Mouse (Mus musculus) spleen, postnatal 0 days (tissue): ENCODE data around the gene BC147527. TPM values are rescaled to one million over a fixed set of nuclear protein-coding genes. Genes with fewer than 3 reads are reported as not detected.

Experiments
- polyA plus RNA-seq: library from polyadenylated mRNA; unstranded; fragments of >200 nt; fragmentation: Nextera tagmentation; extraction: Ambion mirVana; gene quantifications from 2 replicates; pipeline ENCODE4 v1.2.1, GENCODE M21; 2015

BC147527 gene
- 1.9 and 2.0 TPM in 2 replicates for polyA plus RNA-seq

DNA sequence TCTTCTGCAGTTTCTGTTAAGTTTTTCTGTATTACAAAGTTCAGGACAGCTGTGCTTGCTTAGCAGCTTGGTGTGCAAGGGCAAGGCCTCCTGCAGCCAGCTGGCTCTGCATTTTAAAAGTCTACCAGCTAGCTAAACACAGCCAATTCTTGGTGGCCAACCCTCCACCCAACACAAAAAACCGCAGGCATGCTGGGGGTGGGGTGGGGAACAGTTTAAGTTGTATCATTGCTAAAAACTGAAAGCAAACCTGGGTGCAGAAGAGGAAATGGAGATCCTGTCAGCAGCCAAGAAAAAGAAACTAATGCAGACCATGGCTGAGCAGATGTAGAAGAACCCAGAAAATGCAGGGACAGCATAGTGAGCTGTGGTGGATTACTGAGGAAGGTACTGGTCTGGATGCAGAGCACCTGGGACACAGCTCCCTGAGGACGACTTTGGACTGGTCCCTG lies at the start of gene BC147527:
BC147527 (plus strand) TSS at position 402 of the 452 bp plus-strand sequence.

GRCm38 (mm10) chr13:120262870-120263269 lies 37.3 kb upstream of the BC147527 start, which contains the start of gene AF067061:
Gene AF067061, plus strand, starts transcription at chr13:120263114.

DNA sequence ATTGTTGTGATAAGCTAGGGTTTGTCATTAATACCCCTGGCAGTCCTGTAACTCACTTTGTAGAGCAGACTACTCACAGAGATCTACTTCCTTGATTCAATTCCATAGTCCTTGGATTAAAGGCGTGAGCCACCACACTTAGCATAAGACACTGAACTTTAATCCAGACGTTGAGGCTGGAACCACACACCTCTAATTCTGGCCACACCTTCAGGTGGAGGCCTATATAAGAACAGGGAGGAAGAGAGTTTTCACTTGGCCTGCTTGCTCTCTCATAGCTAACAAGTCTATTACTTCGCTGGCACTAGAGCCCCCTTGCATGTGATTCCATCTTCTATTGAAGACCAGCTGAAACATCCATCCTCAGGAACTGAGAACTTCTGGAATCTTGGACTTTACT lies 16.4 kb downstream of the BC147527 start, which contains the start of gene Tcstv3:
Tcstv3 (plus strand) TSS at position 301 of the 400 bp plus-strand sequence.

Other genes with a start within 250 kb of the BC147527 start
- 2.9 and 4.1 TPM in 2 replicates for gene Gm21188, start 248.2 kb upstream of the BC147527 start, polyA plus RNA-seq
- not detected in 2 replicates for gene Gm20767, start 160.1 kb upstream of the BC147527 start, polyA plus RNA-seq
- gene Gm21818, start 128.0 kb upstream of the BC147527 start, polyA plus RNA-seq, result not detected in 2 replicates
- gene Gm21762, start 84.4 kb upstream of the BC147527 start, polyA plus RNA-seq, result 0.19 TPM in 1 of 2 replicates, not detected in the other
- gene Gm21731, start 61.3 kb upstream of the BC147527 start, polyA plus RNA-seq, result not detected in 2 replicates
- 0.15 and 0.23 TPM in 2 replicates for gene AF067061, start 37.3 kb upstream of the BC147527 start, polyA plus RNA-seq
- not detected in 2 replicates for gene Tcstv3, start 16.5 kb downstream of the BC147527 start, polyA plus RNA-seq